Mouse (Mus musculus) lung, embryonic 16.5 days (tissue): ENCODE measurements around the gene 1700086D15Rik. TPM values are rescaled to one million over a fixed set of nuclear protein-coding genes. Genes with fewer than 3 reads are reported as not detected.

Experiments
- ATAC-seq: fragments of 200-750 bp; cut with Nextera tagmentation; 2 replicates; pipeline ENCODE4 v1.8.0; 2017; ENCODE audit warnings: low read depth, mild to moderate bottlenecking, moderate library complexity
- H3K27ac ChIP-seq: fragments of 300-500 bp; sonication (generic); 2 replicates; pipeline ENCODE4 v1.5.1; 2014; ENCODE audit warnings: mild to moderate bottlenecking, control low read depth, low read length
- H3K27me3 ChIP-seq: fragments of 300-500 bp; sonication (generic); 2 replicates; pipeline ENCODE4 v1.6.1; 2014; ENCODE audit warnings: low read depth, low read length, mixed read lengths; ENCODE audit not compliant: control insufficient read depth, insufficient read depth
- H3K36me3 ChIP-seq: fragments of 300-500 bp; sonication (generic); 2 replicates; pipeline ENCODE4 v1.6.1; 2014; ENCODE audit warnings: low read length; ENCODE audit not compliant: control insufficient read depth, insufficient read depth
- H3K4me1 ChIP-seq: fragments of 300-500 bp; sonication (generic); replicated peaks from 2 replicates; pipeline ENCODE4 v1.6.1; 2014; ENCODE audit warnings: low read length, mixed read lengths; ENCODE audit not compliant: control insufficient read depth, insufficient read depth
- H3K4me2 ChIP-seq: fragments of 300-500 bp; sonication (generic); 2 replicates; pipeline ENCODE4 v1.6.1; 2014; ENCODE audit warnings: low read depth, low read length, control low read depth
- H3K4me3 ChIP-seq: fragments of 300-500 bp; sonication (generic); 2 replicates; pipeline ENCODE4 v1.5.1; 2014; ENCODE audit warnings: mild to moderate bottlenecking, low read length, control low read depth
- H3K9ac ChIP-seq: fragments of 300-500 bp; sonication (generic); 2 replicates; pipeline ENCODE4 v1.6.1; 2014; ENCODE audit warnings: low read length, control low read depth
- H3K9me3 ChIP-seq: fragments of 300-500 bp; sonication (generic); 2 replicates; pipeline ENCODE4 v1.6.1; 2016; ENCODE audit warnings: low read length; ENCODE audit not compliant: control insufficient read depth
- WGBS: fragments of 180-500 bp; shearing (Covaris S2); extraction: QIAGEN DNeasy Blood & Tissue Kit; methylation state at CpG from one replicate; pipeline ENCODE4 v1.1.7; 2014; 5-methylcytosine and 5-hydroxymethylcytosine counted together
- polyA plus RNA-seq: library from polyadenylated mRNA; unstranded; fragments of >200 nt; fragmentation: Nextera tagmentation; extraction: Ambion mirVana; gene quantifications from 2 replicates; pipeline ENCODE4 v1.2.1, GENCODE M21; 2015

Gene 1700086D15Rik
- polyA plus RNA-seq, 1 experiment from 2014 or later: 0.14 TPM

- no peak overlapping the region for H3K27ac ChIP-seq
- H3K4me1 ChIP-seq: peaks cover 10% of the 10 kb centered on the region
- no peaks in the 10 kb centered on the region for H3K36me3 ChIP-seq
- 40% methylated on average over 8 of the region's 8 CpGs for WGBS
- no peaks in the 10 kb centered on the region for H3K9me3 ChIP-seq
- no peaks in the 10 kb centered on the region for H3K27me3 ChIP-seq
- H3K9ac ChIP-seq: 0 out of 2 replicates have a peak overlapping the region, but pooled peaks have one; percentile 6
- ATAC-seq: peak; percentile 75
- H3K4me3 ChIP-seq: no peak overlapping the region
- H3K4me2 ChIP-seq: no peak overlapping the region
Measured at GRCm38 (mm10) chr11:65124913-65125418, 34.7 kb downstream of the 1700086D15Rik start.

GRCm38 (mm10) chr11:65120276-65120675 is 39.4 kb downstream of the 1700086D15Rik start:
- no peak overlapping the region for H3K27ac ChIP-seq
- H3K27me3 ChIP-seq: no peaks in the 10 kb centered on the region
- peaks cover 5% of the 10 kb centered on the region for H3K4me1 ChIP-seq
- no peak overlapping the region for H3K4me2 ChIP-seq
- H3K36me3 ChIP-seq: no peaks in the 10 kb centered on the region
- no peak for ATAC-seq
- WGBS: 84% methylated on average over 4 of the region's 4 CpGs
- no peaks in the 10 kb centered on the region for H3K9me3 ChIP-seq
- H3K9ac ChIP-seq: no peak overlapping the region
- no peak overlapping the region for H3K4me3 ChIP-seq

- ATAC-seq: no peak
- Histone ChIP-seq H3K9ac (no peak overlapping the region), H3K4me1 (no peaks in the 10 kb centered on the region), H3K27me3 (no peaks in the 10 kb centered on the region), H3K4me2 (no peak overlapping the region), H3K27ac (no peak overlapping the region), H3K9me3 (no peaks in the 10 kb centered on the region), H3K4me3 (no peak overlapping the region), H3K36me3 (no peaks in the 10 kb centered on the region)
- WGBS: 64% methylated on average over 6 of the region's 6 CpGs
Measured at GRCm38 (mm10) chr11:65115811-65116210, 43.9 kb downstream of the 1700086D15Rik start.

GRCm38 (mm10) chr11:65112086-65112485 is 47.6 kb downstream of the 1700086D15Rik start:
- Histone ChIP-seq H3K4me3 (no peak overlapping the region), H3K9me3 (no peaks in the 10 kb centered on the region), H3K9ac (no peak overlapping the region), H3K4me2 (no peak overlapping the region), H3K4me1 (no peaks in the 10 kb centered on the region; the same call in 1 of the 2 replicates), H3K36me3 (no peaks in the 10 kb centered on the region), H3K27me3 (no peaks in the 10 kb centered on the region), H3K27ac (no peak overlapping the region)
- WGBS: 39% methylated on average over 4 of the region's 4 CpGs
- ATAC-seq: no peak

GRCm38 (mm10) chr11:65111651-65112050 is 48.0 kb downstream of the 1700086D15Rik start:
- no peaks in the 10 kb centered on the region for H3K9me3 ChIP-seq
- no peak overlapping the region for H3K4me3 ChIP-seq
- H3K4me2 ChIP-seq: no peak overlapping the region
- no peaks in the 10 kb centered on the region; the same call in 1 of the 2 replicates for H3K4me1 ChIP-seq
- no peak for ATAC-seq
- no peak overlapping the region for H3K27ac ChIP-seq
- 54% methylated on average over 5 of the region's 5 CpGs for WGBS
- H3K9ac ChIP-seq: no peak overlapping the region
- no peaks in the 10 kb centered on the region for H3K27me3 ChIP-seq
- no peaks in the 10 kb centered on the region for H3K36me3 ChIP-seq

- H3K27me3 ChIP-seq: no peaks in the 10 kb centered on the region
- H3K4me2 ChIP-seq: no peak overlapping the region
- no peak overlapping the region for H3K4me3 ChIP-seq
- 74% methylated on average over 10 of the region's 10 CpGs for WGBS
- H3K4me1 ChIP-seq: no peaks in the 10 kb centered on the region; the same call in 1 of the 2 replicates
- H3K36me3 ChIP-seq: no peaks in the 10 kb centered on the region
- H3K9ac ChIP-seq: no peak overlapping the region
- H3K27ac ChIP-seq: no peak overlapping the region
- no peak for ATAC-seq
- no peaks in the 10 kb centered on the region for H3K9me3 ChIP-seq
Measured at GRCm38 (mm10) chr11:65110058-65110457, 49.6 kb downstream of the 1700086D15Rik start.

- H3K9ac ChIP-seq: no peak overlapping the region
- H3K4me3 ChIP-seq: no peak overlapping the region
- no peaks in the 10 kb centered on the region for H3K9me3 ChIP-seq
- peak; percentile 70 for ATAC-seq
- no peaks in the 10 kb centered on the region; the same call in 1 of the 2 replicates for H3K4me1 ChIP-seq
- 70% methylated on average over 5 of the region's 5 CpGs for WGBS
- no peak overlapping the region for H3K27ac ChIP-seq
- H3K27me3 ChIP-seq: no peaks in the 10 kb centered on the region
- H3K36me3 ChIP-seq: no peaks in the 10 kb centered on the region
- no peak overlapping the region for H3K4me2 ChIP-seq
Measured at GRCm38 (mm10) chr11:65107734-65108171, 51.9 kb downstream of the 1700086D15Rik start.

GRCm38 (mm10) chr11:65107151-65107550 is 52.5 kb downstream of the 1700086D15Rik start:
- no peaks in the 10 kb centered on the region for H3K27me3 ChIP-seq
- H3K4me1 ChIP-seq: no peaks in the 10 kb centered on the region; the same call in 1 of the 2 replicates
- H3K9me3 ChIP-seq: no peaks in the 10 kb centered on the region
- ATAC-seq: no peak
- no peak overlapping the region for H3K27ac ChIP-seq
- WGBS: 79% methylated on average over 4 of the region's 4 CpGs
- H3K36me3 ChIP-seq: no peaks in the 10 kb centered on the region
- H3K4me2 ChIP-seq: no peak overlapping the region
- no peak overlapping the region for H3K9ac ChIP-seq
- H3K4me3 ChIP-seq: no peak overlapping the region

- H3K27me3 ChIP-seq: no peaks in the 10 kb centered on the region
- H3K4me1 ChIP-seq: no peaks in the 10 kb centered on the region; the same call in 1 of the 2 replicates
- H3K4me3 ChIP-seq: no peak overlapping the region
- 96% methylated on average over 3 of the region's 3 CpGs for WGBS
- ATAC-seq: no peak
- no peaks in the 10 kb centered on the region for H3K36me3 ChIP-seq
- H3K9me3 ChIP-seq: no peaks in the 10 kb centered on the region
- H3K4me2 ChIP-seq: no peak overlapping the region
- H3K9ac ChIP-seq: no peak overlapping the region
- no peak overlapping the region for H3K27ac ChIP-seq
Measured at GRCm38 (mm10) chr11:65104076-65104475, 55.6 kb downstream of the 1700086D15Rik start.
